8 mouse cellular contexts compared by ENCODE assay signal in the genomic region with DNA sequence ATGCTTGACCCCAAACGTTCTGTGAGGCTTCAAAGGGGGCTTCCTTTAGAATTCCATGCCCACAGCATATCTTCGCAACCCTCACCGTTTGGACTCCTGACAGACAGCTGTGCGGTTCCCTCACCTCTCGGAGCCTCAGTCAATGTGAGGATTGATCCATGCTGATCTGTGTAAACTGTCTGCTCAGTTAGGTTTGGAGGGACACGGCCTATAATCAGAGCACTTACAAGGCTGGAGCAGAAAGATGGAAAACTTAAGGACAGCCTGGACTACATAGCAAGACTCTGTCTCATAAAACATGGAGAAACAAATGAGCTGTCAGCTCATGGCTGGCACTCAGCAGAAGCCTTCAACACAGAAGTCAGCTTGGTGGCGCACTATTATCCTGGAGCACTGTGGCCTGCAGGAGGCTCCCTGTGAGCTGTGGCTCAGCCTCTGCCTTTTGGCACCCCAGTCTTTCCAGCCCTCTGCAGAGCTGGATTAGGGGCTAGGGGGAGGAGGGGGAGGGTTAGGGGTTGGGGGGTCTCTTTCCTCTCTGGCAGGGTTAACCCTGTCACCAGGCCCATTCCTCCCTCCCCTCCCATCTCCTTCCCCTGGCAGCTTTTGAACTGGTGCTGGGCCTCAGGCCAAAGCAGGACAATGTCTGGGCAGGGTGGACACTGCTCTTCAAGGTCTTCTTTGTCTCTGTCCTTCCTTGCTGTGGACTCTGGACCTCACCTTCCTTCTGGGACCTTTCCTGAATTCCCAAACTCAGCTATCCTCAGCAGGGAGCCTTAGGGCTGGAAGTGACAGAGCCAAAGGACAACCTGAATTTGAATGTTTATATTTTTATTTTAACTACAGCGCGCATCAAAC. TPM values are rescaled to one million over a fixed set of nuclear protein-coding genes. Genes with fewer than 3 reads are reported as not detected.
DNase-seq lines count a peak whose midpoint lies in the region; ATAC-seq and TF ChIP-seq lines count a peak whose summit lies in the region.

No protein-coding gene starts in this region.

- peak overlapping the region; percentile 56 for H3K9ac ChIP-seq in hindbrain, postnatal 0 days (replicated peaks; ENCODE audit: low read length)
- no peak overlapping the region for H3K9ac ChIP-seq in liver, postnatal 0 days (replicated peaks)
- no peak overlapping the region for H3K9ac ChIP-seq in stomach, embryonic 15.5 days

- H3K4me3 ChIP-seq in forebrain, embryonic 10.5 days = peak overlapping the region; percentile 53
- H3K4me3 ChIP-seq in hindbrain, postnatal 0 days (ENCODE audit: low read length) = peak overlapping the region; percentile 44; the same call in 1 of the 2 replicates
- no peak overlapping the region for H3K4me3 ChIP-seq in liver, postnatal 0 days (ENCODE audit: low read depth, low read length)
- H3K4me3 ChIP-seq in stomach, embryonic 15.5 days (replicated peaks) = no peak overlapping the region

- WGBS in forebrain, embryonic 10.5 days = 27% methylated on average over 9 of the region's 9 CpGs
- 24% methylated on average over 9 of the region's 9 CpGs for WGBS in hindbrain, postnatal 0 days
- WGBS in liver, postnatal 0 days (ENCODE audit: insufficient replicate concordance) = 51% methylated on average over 9 of the region's 9 CpGs
- WGBS in stomach, embryonic 15.5 days = 43% methylated on average over 9 of the region's 9 CpGs

- H3K27me3 ChIP-seq in forebrain, embryonic 10.5 days (ENCODE audit: poor library complexity, severe bottlenecking) = no peaks in the 10 kb centered on the region
- H3K27me3 ChIP-seq in hindbrain, postnatal 0 days (ENCODE audit: insufficient read depth, low read length) = no peaks in the 10 kb centered on the region
- peaks cover 31% of the 10 kb centered on the region for H3K27me3 ChIP-seq in liver, postnatal 0 days (ENCODE audit: insufficient read depth, low read length)
- H3K27me3 ChIP-seq in stomach, embryonic 15.5 days (replicated peaks) = no peaks in the 10 kb centered on the region

- TF ChIP-seq CTCF in hindbrain, postnatal 0 days (IDR thresholded peaks at IDR 0.05; ENCODE audit: low read depth) = peak; percentile 48
- TF ChIP-seq CTCF in liver, postnatal 0 days (IDR thresholded peaks at IDR 0.05; ENCODE audit: low read depth) = 0 out of 2 replicates have a peak, but pooled peaks have one; percentile 15

- peaks cover 84% of the 10 kb centered on the region for H3K4me1 ChIP-seq in forebrain, embryonic 10.5 days
- H3K4me1 ChIP-seq in hindbrain, postnatal 0 days (ENCODE audit: insufficient read depth, low read length) = peaks cover 18% of the 10 kb centered on the region
- peaks cover 25% of the 10 kb centered on the region for H3K4me1 ChIP-seq in liver, postnatal 0 days (ENCODE audit: insufficient read depth)
- peaks cover 39% of the 10 kb centered on the region for H3K4me1 ChIP-seq in stomach, embryonic 15.5 days

- H3K36me3 ChIP-seq in forebrain, embryonic 10.5 days (replicated peaks) = no peaks in the 10 kb centered on the region
- no peaks in the 10 kb centered on the region for H3K36me3 ChIP-seq in hindbrain, postnatal 0 days (ENCODE audit: insufficient read depth, low read length)
- H3K36me3 ChIP-seq in liver, postnatal 0 days (replicated peaks; ENCODE audit: insufficient read depth, low read length) = no peaks in the 10 kb centered on the region
- H3K36me3 ChIP-seq in stomach, embryonic 15.5 days = no peaks in the 10 kb centered on the region

- peak; percentile 24; the same call in 1 of the 2 replicates for ATAC-seq in hindbrain, postnatal 0 days
- no peak for ATAC-seq in liver, postnatal 0 days
- no peak; the same call in 1 of the 2 replicates for ATAC-seq in stomach, embryonic 15.5 days (ENCODE audit: insufficient read depth, low FRiP score, low read depth)

- peak overlapping the region; percentile 97 for H3K27ac ChIP-seq in forebrain, embryonic 10.5 days
- peak overlapping the region; percentile 95 for H3K27ac ChIP-seq in hindbrain, postnatal 0 days
- H3K27ac ChIP-seq in liver, postnatal 0 days (ENCODE audit: low read depth) = peak overlapping the region; percentile 3; the same call in 1 of the 2 replicates
- peak overlapping the region; percentile 97 for H3K27ac ChIP-seq in stomach, embryonic 15.5 days

- H3K9me3 ChIP-seq in forebrain, embryonic 10.5 days = no peaks in the 10 kb centered on the region
- no peaks in the 10 kb centered on the region for H3K9me3 ChIP-seq in hindbrain, postnatal 0 days (ENCODE audit: low read length)
- H3K9me3 ChIP-seq in liver, postnatal 0 days (ENCODE audit: low read length) = no peaks in the 10 kb centered on the region
- H3K9me3 ChIP-seq in stomach, embryonic 15.5 days = no peaks in the 10 kb centered on the region

- peak overlapping the region; percentile 84 for H3K4me2 ChIP-seq in hindbrain, postnatal 0 days (ENCODE audit: low read depth, low read length)
- H3K4me2 ChIP-seq in liver, postnatal 0 days (ENCODE audit: low read depth, low read length) = no peak overlapping the region
- peak overlapping the region; percentile 86 for H3K4me2 ChIP-seq in stomach, embryonic 15.5 days

- peak; percentile 56 for DNase-seq in adrenal gland, postnatal 14 days
- no peak for DNase-seq in adrenal gland, adult 18-20 months (ENCODE audit: low spot score in 2 of 2)
- DNase-seq in forebrain, embryonic 10.5 days (ENCODE audit: extremely low spot score, low spot score) = peak; percentile 47
- DNase-seq in hindbrain, postnatal 0 days (ENCODE audit: low spot score) = peak; percentile 61
- no peak for DNase-seq in liver, postnatal 0 days
- DNase-seq in spleen, postnatal 36 days (ENCODE audit: low spot score in 2 of 2) = no peak
- no peak for DNase-seq in cerebellum, adult 11 months

- TF ChIP-seq EP300 in liver, postnatal 0 days (IDR thresholded peaks at IDR 0.05; ENCODE audit: low read depth) = no peak

RNA-seq across cellular contexts. Expression of a gene that starts 7.2 kb away (rescaled TPM):
- 91.3 and 98.0 TPM in 2 replicates for total RNA-seq in adrenal gland, postnatal 14 days (2021)
- 10 to 100 TPM; 47.4 to 77.7 TPM for total RNA-seq in adrenal gland, adult 18-20 months (2021)
- 488 and 529 TPM in 2 replicates for polyA plus RNA-seq in forebrain, embryonic 10.5 days (2016; fragmentation: Nextera tagmentation; extraction: Ambion mirVana)
- total RNA-seq in hindbrain, postnatal 0 days (2014; rRNA removed) = 204 and 344 TPM in 2 replicates
- polyA plus RNA-seq in hindbrain, postnatal 0 days (2015; fragmentation: Nextera tagmentation; extraction: Ambion mirVana) = 253 and 254 TPM in 2 replicates
- 77.3 and 79.1 TPM in 2 replicates for polyA plus RNA-seq in liver, postnatal 0 days (2015; fragmentation: Nextera tagmentation; extraction: Ambion mirVana)
- 274 and 292 TPM in 2 replicates for polyA plus RNA-seq in stomach, embryonic 15.5 days (2015; fragmentation: Nextera tagmentation; extraction: Ambion mirVana)

RNA-seq across cellular contexts. Expression of a gene that starts 36.1 kb away (rescaled TPM):
- total RNA-seq in adrenal gland, postnatal 14 days (2021) = 12.0 and 13.6 TPM in 2 replicates
- total RNA-seq in adrenal gland, adult 18-20 months (2021) = 1 to 10 TPM; 1.9 to 3.2 TPM
- 10.3 and 11.4 TPM in 2 replicates for polyA plus RNA-seq in forebrain, embryonic 10.5 days (2016; fragmentation: Nextera tagmentation; extraction: Ambion mirVana)
- total RNA-seq in hindbrain, postnatal 0 days (2014; rRNA removed) = 3.5 and 3.7 TPM in 2 replicates
- 2.3 and 2.4 TPM in 2 replicates for polyA plus RNA-seq in hindbrain, postnatal 0 days (2015; fragmentation: Nextera tagmentation; extraction: Ambion mirVana)
- polyA plus RNA-seq in liver, postnatal 0 days (2015; fragmentation: Nextera tagmentation; extraction: Ambion mirVana) = 48.6 and 50.2 TPM in 2 replicates
- polyA plus RNA-seq in stomach, embryonic 15.5 days (2015; fragmentation: Nextera tagmentation; extraction: Ambion mirVana) = 8.6 and 11.4 TPM in 2 replicates

Comparison
In these comparisons a context has a peak if more than half of its experiments do, and no peak if none do; other contexts are left out.
1. DNase-seq: peak in adrenal gland, postnatal 14 days (single experiment), forebrain, embryonic 10.5 days (single experiment) and hindbrain, postnatal 0 days (single experiment); none in adrenal gland, adult 18-20 months (0 of 2), liver, postnatal 0 days (single experiment), spleen, postnatal 36 days (0 of 2) and cerebellum, adult 11 months (single experiment).
2. H3K27ac ChIP-seq: peak in every context shown above with its lines; median percentile 97 in forebrain, embryonic 10.5 days; 97 in stomach, embryonic 15.5 days; 95 in hindbrain, postnatal 0 days; 3 in liver, postnatal 0 days.
3. H3K4me3 ChIP-seq: peak in forebrain, embryonic 10.5 days (single experiment) and hindbrain, postnatal 0 days (single experiment); none in liver, postnatal 0 days (single experiment) and stomach, embryonic 15.5 days (single experiment).